Mouse (Mus musculus) ovary, postnatal 36 days (tissue): ENCODE results near the gene Mctp1.
A peak's percentile ranks its signal among the peaks of the same experiment; 100 is the strongest.

Experiments
- DNase-seq: peaks from one replicate; pipeline ENCODE4 v3.0.0; 2022; ENCODE audit warnings: low spot score, mixed read lengths

Mctp1 gene

GRCm38 (mm10) chr13:76611499-76611898 lies 227.2 kb downstream of the Mctp1 start:
- no peak for DNase-seq

- DNase-seq, result no peak
Observed at GRCm38 (mm10) chr13:76620111-76620510, 235.8 kb downstream of the Mctp1 start.

GRCm38 (mm10) chr13:76620525-76620924 lies 236.2 kb downstream of the Mctp1 start:
- DNase-seq, result no peak

DNA sequence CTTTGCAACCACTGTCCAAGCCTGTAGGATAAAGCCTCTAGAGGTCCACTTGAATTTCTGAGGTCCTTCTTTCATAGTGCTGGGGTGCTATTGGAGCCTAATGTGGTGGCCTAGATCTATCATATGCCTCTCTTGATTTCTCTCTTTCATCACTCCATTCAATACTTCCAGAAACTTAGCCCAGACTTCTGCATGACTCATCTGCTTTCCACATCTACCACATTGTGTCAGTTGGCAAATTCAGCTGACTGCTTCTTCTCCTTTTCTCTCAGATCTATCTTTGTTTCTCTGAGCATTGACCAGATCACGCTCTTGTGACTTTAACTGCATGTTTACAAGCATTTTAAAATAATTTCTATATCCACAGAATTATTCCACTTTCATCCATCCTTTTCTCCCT lies 249.4 kb downstream of the Mctp1 start:
- no peak for DNase-seq

DNA sequence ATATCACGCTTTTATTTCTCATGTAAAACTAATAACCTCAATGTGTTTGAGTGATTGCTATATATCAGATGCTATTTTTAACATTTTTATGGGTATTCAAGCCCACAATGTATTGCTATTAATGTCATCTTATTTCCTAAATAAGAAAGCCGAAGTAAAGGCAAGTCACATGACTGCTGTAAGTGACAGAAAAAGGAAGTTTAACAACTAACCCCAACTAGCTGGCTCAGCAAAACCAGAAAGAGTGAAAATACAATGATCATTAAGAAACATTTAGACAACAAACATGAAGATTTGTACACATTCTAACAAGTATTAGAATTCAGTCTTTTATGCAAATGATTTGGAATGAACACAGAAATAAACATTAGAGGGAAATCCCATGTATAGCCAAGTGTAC lies 253.9 kb downstream of the Mctp1 start:
- no peak for DNase-seq

GRCm38 (mm10) chr13:76659523-76659922 lies 275.2 kb downstream of the Mctp1 start:
- no peak for DNase-seq

DNA sequence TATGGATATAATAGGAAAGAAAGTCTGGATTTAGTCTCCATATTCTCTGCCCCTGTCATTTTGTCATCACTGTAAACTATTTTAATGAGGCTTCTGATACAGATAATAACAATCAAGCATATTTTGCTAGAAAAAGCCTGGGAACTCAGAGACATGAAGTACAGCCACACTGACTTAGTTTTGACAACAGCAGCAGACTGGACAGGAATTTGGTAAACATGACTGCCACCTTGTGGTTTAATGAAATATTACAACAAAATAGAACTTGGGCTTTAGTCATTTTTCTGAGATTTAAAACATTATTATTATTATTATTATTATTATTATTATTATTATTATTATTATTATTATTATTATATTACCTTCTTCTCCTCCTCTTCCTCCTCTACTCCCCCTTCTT lies 297.0 kb downstream of the Mctp1 start:
- no peak for DNase-seq

GRCm38 (mm10) chr13:76689349-76689748 lies 305.0 kb downstream of the Mctp1 start:
- no peak for DNase-seq

DNA sequence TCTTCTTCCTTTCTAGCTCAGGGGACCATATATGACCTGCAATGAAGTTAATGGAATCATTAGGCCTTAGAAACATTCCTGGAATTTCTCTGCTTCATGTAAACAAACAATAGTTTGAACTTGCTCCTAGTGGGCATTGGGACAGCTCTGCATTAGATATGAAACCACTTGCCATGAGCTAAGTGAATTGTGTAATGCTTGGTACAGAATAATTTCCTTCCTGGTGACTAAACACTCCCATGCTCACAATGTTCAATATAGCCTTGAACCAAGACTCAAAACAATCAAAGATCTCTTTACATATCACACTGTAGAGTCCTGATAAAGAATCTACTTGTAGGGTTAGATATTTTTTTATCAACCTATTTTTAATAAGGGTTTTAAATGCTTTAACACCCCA lies 305.8 kb downstream of the Mctp1 start:
- DNase-seq, result no peak

DNA sequence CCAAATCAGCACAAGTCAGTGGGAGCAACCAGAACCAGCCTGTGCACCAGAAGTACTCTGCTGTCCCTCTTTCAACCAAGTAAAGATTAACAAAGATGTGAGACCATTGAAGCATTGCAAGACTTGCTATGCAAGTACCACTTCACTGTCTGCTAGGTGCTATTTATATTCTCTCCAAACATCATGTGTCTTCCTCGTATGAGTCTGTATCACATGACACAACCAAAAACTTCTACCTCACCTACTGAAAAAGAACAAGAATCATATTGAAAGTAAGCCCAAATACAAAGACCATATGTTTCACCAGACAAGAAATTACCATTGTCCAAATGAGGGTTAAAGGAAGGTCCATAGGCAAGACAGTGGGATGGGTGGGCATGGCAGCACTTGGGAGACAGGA lies 306.4 kb downstream of the Mctp1 start:
- DNase-seq, result no peak

- no peak for DNase-seq
Observed at GRCm38 (mm10) chr13:76734013-76734412, 349.7 kb downstream of the Mctp1 start.

DNA sequence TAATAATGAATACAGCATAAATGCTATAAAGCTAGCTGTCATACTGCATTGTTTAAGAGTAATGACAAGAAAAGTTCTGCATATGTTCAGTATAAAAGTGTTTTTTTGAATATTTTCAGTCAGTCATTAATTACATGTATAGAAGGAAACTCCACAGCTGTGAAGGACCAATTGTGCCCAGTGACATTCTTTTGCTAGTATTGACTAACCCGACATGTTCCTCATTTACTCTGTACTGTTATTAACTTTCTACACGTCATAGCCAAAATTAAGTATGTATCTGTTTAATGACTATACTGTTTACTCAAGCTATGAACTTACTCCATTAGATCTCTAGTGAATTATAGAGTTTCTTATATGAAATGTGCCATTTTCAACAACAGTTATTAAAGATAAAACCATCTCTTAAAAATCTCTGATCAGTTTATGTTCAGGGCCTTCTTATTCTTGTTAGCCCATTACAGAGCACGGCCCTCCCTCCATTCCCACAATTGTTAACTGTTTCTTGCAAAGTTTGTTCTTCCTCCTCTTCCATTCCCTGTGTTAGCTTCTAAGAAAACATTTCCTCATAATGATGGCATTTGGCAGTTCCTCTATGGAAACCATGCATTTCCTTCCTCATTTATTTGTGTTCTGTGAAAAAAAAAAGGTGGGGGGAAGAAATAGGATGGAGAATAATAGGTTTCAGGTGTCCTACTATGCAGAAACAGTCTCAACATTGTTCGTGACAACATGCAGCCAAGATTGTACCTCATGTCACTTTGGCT lies 366.5 kb downstream of the Mctp1 start:
- DNase-seq, result no peak

DNA sequence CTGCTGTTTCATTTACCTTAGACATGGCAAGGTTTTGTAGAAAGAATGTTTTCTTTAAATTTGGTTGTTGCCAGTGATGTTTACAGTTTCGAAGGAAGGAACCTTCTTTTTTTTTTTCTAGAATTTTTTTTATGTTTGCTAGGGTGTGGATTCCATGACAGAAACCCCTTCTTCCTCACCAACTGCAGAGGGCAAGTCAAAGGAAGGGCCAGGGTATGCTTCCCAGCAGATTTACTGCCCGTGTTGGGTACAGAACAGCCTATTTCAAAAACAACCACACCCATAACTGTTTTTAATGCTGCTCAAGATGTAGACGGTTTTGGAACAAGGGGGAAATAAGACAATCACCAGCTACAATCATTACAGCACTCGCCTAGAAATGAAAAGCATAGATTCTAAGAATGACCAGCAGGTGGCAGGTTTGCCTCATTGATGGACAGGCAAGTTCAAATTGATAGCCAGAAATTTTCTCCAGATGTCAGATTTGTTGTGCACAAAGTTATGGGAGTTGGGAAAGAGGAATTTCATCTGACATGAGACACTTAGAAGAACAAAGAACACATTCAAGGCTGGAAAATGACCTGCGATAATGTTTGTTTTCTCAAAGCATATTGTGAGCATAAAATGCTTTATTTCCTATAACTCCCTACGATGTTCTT lies 375.6 kb downstream of the Mctp1 start:
- DNase-seq, result no peak

GRCm38 (mm10) chr13:76799662-76800061 lies 415.3 kb downstream of the Mctp1 start:
- DNase-seq, result no peak

DNA sequence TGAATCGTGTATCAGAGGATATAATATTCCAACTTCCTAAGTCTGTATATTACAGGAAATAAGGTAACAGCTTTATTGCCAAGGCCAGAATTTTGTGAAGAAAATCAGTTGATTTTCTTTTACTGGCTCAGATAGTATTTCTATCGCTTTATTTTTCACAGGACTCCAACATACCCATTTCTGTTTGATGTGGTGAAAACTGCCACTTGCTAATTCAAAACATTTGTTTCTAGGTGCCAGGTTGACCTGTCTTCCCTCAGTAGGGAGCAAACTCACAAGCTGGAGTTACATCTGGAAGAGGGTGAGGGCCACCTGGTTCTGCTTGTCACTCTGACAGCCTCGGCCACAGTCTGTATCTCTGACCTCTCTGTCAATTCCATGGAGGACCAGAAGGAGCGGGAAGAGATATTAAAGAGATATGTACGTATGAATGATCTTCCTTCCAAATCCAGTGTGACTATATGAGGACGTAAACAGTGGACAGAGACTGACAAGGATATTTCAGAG lies 416.8 kb downstream of the Mctp1 start:
- DNase-seq, result no peak

DNA sequence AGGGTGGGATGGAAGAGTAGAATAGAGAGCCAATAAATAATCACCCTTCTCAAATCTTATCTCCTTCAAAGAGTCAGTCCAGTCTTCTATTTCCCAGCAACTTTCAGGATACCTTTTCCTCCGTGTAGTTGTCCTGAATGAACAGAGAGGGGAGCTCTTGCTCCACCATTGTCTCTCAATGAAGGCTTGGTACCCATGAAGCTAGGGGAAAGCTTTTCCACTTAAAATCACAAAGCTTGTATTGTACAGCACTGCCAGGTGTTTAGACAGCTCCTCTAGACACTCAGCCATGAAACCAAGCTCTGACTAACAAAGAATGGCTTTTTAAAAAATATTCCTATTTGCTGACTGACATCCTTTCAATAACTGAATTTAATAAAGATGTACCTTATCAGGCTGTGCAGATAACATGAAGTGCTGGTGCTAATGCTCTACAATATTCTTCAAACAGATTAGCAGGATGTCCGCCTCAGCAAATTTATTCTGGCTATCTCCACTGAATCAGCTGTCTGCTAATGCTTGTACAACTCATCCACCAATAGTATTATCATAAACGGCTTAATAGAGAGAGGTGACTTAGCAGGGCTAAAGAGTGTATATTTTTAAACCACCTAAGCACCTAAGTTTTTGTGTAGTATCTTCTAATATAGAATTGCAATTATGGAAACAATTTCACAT lies 417.9 kb downstream of the Mctp1 start:
- no peak for DNase-seq

DNA sequence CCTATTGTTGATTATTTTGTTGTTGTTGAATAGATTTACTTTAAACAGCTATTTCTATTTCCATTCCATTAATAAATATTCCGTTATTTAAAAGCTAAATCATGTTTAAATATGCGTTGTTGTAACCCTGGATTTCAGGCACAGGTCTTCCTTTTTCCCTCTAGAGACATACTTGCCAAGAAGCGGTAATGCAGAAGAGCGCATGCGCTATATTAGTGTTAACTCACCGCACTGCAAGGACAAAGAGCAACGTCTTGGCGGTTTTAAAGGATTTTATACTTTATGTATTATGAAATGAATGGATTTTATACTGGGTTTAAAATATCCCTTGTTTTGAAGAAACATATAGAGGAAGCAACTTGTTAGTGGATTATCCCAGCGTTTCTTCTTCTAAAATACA lies 418.6 kb downstream of the Mctp1 start:
- no peak for DNase-seq

DNA sequence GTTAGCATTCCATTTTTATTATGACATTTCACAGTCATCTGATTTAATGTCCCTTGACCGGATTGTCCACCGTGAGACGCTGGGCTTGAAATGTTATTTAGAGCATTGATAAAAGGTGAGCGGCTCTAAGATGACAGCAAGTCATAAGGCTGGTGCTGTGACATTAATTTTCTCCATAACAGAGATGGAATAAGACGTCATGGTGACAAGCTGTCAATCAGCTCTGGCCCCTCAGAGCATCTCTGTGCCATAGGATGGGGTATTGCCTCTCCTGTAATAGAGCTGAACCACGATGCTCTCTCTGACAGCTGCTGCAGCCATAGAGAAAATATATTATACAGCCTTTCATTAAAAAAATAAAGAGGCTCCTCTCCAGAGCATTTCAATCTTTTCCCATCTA lies 419.5 kb downstream of the Mctp1 start:
- no peak for DNase-seq

GRCm38 (mm10) chr13:76808871-76809390 lies 424.6 kb downstream of the Mctp1 start:
- no peak for DNase-seq

DNA sequence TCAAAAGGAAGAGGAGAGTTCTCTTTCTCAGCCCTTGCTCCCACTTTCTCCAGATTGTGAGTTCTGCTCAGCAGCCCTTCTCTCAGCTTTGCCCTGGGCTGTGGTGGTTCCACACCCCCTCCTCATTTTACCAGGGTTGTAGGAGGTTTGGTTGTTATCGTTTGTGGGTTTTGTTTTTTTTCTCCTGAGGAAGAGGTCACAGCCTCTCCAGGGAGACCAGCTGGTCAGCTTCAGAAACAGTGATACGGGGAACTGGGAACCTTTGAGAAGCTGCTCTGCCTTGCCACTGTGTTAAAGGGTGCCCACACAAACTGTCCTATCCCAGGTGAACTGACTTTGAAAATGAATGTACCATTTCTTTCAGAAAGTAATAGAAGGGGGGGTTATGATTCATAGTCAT lies 425.5 kb downstream of the Mctp1 start:
- no peak for DNase-seq

- DNase-seq, result peak; percentile 7
Observed at GRCm38 (mm10) chr13:76810496-76810939, 426.2 kb downstream of the Mctp1 start.

DNA sequence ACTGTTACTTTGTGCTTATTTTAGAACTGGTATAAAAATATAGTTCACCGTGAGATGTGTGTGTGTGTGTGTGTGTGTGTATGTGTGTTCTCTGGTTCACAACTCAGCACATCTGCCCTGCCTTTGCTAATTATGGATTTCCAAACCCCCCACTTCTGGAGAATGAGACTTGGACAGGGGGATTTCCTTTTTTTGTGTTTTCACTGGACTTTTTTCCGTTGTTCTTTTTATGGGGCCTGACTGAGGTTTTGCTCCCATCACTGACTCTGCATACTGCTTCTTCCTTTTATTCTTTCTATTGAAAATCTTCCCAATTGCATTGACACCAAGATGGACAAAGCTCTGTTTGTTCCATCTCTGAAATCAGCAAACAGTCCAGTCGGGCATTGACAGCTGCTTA lies 438.7 kb downstream of the Mctp1 start:
- no peak for DNase-seq
